Mouse (Mus musculus) gastrocnemius, postnatal 36 days (tissue): ENCODE measurements at regions not wholly inside any gene's neighbourhood (a gene's known extent, or its start where the extent isn't known, plus 50 kb on each side); places are given as distances from the start of the nearest gene placed in this dataset.
"Not testable (repeated sequence)": the region's sequence is repeated elsewhere in the genome, so short reads cannot be mapped to it uniquely, and the experiment has no call there.

Experiments used
- DNase-seq, 2 experiments: peaks; one replicate each; pipeline ENCODE4 v3.0.0; 2022
- intact Hi-C: fragments of 180-260 bp; cut with DNase I; formaldehyde crosslinking; loops from one replicate; pipeline ENCODE4 v1.15.1; 2025

DNA sequence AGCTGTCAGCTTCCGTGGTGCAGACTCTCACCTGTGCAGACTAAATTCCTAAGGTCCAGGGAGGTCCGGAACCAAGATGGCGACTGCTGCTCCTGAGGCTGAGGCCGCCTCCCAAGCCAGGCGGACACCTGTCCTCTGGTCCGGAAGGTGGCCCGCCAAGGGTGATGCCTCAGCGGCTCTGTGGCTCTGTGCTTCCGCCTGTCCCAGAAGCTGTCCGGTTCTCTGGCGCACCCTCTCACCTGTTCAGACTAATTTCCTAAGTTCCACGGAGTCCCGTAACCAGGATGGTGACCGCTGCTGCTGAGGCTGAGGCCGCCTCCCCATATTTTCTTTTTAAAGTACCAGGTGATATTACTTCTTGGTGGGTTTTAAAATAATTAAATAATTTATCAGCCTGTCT lies 65.4 kb upstream of the B3galnt2 start:
- intact Hi-C loops = loop anchor here (10.0 kb wide), 2 partner anchors 116 to 176 kb away; partner anchors contain the start of genes Arid4b and Ggps1
- DNase-seq = not testable (repeated sequence)

- DNase-seq = peak; percentile 76 to 92
- intact Hi-C loops = loop anchor here (5.0 to 10.0 kb wide), 3 partner anchors 115 to 293 kb away; partner anchors contain the start of genes Arid4b and Ggps1
Observed at GRCm38 (mm10) chr13:13889297-13890120, 64.8 kb upstream of the B3galnt2 start.

DNA sequence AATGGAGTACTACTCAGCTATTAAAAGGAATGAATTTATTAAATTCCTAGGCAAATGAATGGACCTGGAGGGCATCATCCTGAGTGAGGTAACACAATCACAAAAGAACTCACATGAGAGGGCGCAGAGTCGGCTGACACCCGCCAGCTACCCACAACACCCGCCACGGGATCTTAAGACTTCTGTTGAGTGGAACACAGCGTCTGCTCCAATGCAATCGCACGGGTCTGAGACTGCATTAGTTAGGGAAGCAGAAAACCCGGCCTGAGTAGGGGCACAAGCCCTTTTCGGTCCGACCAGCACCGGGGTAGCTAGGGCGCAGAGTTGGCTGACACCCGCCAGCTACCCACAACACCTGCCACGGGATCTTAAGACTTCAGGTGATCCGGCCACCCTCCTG lies 52.1 kb upstream of the B3galnt2 start:
- intact Hi-C loops, DNase-seq: not testable (repeated sequence)
